Mouse (Mus musculus) liver, embryonic 14.5 days (tissue): Measurements from ENCODE around the gene Disp3. TPM values are rescaled to one million over a fixed set of nuclear protein-coding genes. Genes with fewer than 3 reads are reported as not detected.

Source experiments
- ATAC-seq: fragments of 200-750 bp; cut with Nextera tagmentation; 2 replicates; pipeline ENCODE4 v1.8.0; 2017; ENCODE audit warnings: moderate number of reproducible peaks, mild to moderate bottlenecking, moderate library complexity; ENCODE audit not compliant: insufficient read depth
- DNase-seq, 3 experiments: peaks; one replicate each; pipeline ENCODE4 v3.0.0-alpha.2; 2012 to 2013; ENCODE audit warnings: low read depth in 3 of 3, low spot score in 3 of 3
- H3K27ac ChIP-seq: fragments of 300-500 bp; sonication (generic); 2 replicates; pipeline ENCODE4 v1.5.1; 2014; ENCODE audit warnings: moderate library complexity, mild to moderate bottlenecking, control low read depth, inconsistent platforms
- H3K27me3 ChIP-seq: fragments of 300-500 bp; sonication (generic); 2 replicates; pipeline ENCODE4 v1.6.1; 2014; ENCODE audit warnings: mild to moderate bottlenecking, low read length, moderate library complexity; ENCODE audit not compliant: control insufficient read depth, insufficient read depth
- H3K36me3 ChIP-seq: fragments of 300-500 bp; sonication (generic); replicated peaks from 2 replicates; pipeline ENCODE4 v1.6.1; 2014; ENCODE audit warnings: low read depth; ENCODE audit not compliant: control insufficient read depth, insufficient read depth
- H3K4me1 ChIP-seq, 2 experiments: fragments of 200-500 bp in 1 of 2; fragments of 300-500 bp in 1 of 2; sonication (generic) in 1 of 2; replicated peaks; 2 replicates each; pipeline ENCODE4 v1.6.1; 2012 to 2014; ENCODE audit warnings: antibody characterized with exemption in 1 of 2, inconsistent platforms in 1 of 2, low read length in 1 of 2; ENCODE audit not compliant: control insufficient read depth in 2 of 2, insufficient read depth in 2 of 2
- H3K4me2 ChIP-seq: fragments of 300-500 bp; sonication (generic); 2 replicates; pipeline ENCODE4 v1.6.1; 2014; ENCODE audit warnings: low read depth, mild to moderate bottlenecking, control low read depth, moderate library complexity
- H3K4me3 ChIP-seq, 2 experiments: fragments of 200-500 bp in 1 of 2; fragments of 300-500 bp in 1 of 2; sonication (generic) in 1 of 2; 2 replicates each; pipeline ENCODE4 v1.5.1; 2012 to 2014; ENCODE audit warnings: low read depth in 2 of 2, low read length in 2 of 2, mild to moderate bottlenecking in 2 of 2, control low read depth in 1 of 2, inconsistent platforms in 1 of 2, moderate library complexity in 1 of 2; ENCODE audit not compliant: insufficient read depth in 1 of 2
- H3K9ac ChIP-seq: fragments of 300-500 bp; sonication (generic); replicated peaks from 2 replicates; pipeline ENCODE4 v1.6.1; 2014; ENCODE audit warnings: mild to moderate bottlenecking, control low read depth, moderate library complexity
- H3K9me3 ChIP-seq: fragments of 300-500 bp; sonication (generic); 2 replicates; pipeline ENCODE4 v1.6.1; 2016; ENCODE audit warnings: low read length, mixed read lengths; ENCODE audit not compliant: control insufficient read depth
- CTCF ChIP-seq: IDR thresholded peaks from 2 replicates; pipeline ENCODE4 v1.5.1; 2016; ENCODE audit warnings: antibody characterized with exemption, low read depth, control low read depth
- EP300 ChIP-seq: IDR thresholded peaks from 2 replicates; pipeline ENCODE4 v1.6.1; 2016; ENCODE audit warnings: antibody characterized with exemption, low read depth
- WGBS: fragments of 180-500 bp; shearing (Covaris S2); extraction: QIAGEN DNeasy Blood & Tissue Kit; methylation state at CpG from one replicate; pipeline ENCODE4 v1.1.7; 2014; ENCODE audit not compliant: insufficient replicate concordance; 5-methylcytosine and 5-hydroxymethylcytosine counted together
- polyA plus RNA-seq, 2 experiments: library from polyadenylated mRNA; depleted of rRNA in 1 of 2; stranded (reverse) in 1 of 2; unstranded in 1 of 2; fragments of >200 nt; fragmentation: Nextera tagmentation in 1 of 2; extraction: Ambion mirVana in 1 of 2; gene quantifications; 2 replicates each; pipeline versions ENCODE4 v1.2.1 to v1.2.3; 2012 to 2014

Gene Disp3
- polyA plus RNA-seq, 2 experiments = not detected

- H3K9me3 ChIP-seq = no peaks in the 10 kb centered on the region
- ATAC-seq (no peak), DNase-seq (no peak)
- no peak overlapping the region for H3K4me2 ChIP-seq
- peaks cover 14% of the 10 kb centered on the region for H3K27me3 ChIP-seq
- no peaks in the 10 kb centered on the region for H3K4me1 ChIP-seq
- H3K4me3 ChIP-seq = no peak overlapping the region
- H3K36me3 ChIP-seq = no peaks in the 10 kb centered on the region
- 59% methylated on average over 10 of the region's 10 CpGs for WGBS
- no peak overlapping the region for H3K9ac ChIP-seq
- TF ChIP-seq EP300 (no peak), CTCF (no peak)
- H3K27ac ChIP-seq = no peak overlapping the region
Observed at GRCm38 (mm10) chr4:148291849-148292248, 4.1 kb upstream of the Disp3 start.

GRCm38 (mm10) chr4:148291080-148291479, 3.3 kb upstream of the Disp3 start:
- H3K4me1 ChIP-seq = no peaks in the 10 kb centered on the region
- WGBS = 47% methylated on average over 2 of the region's 2 CpGs
- H3K9me3 ChIP-seq = no peaks in the 10 kb centered on the region
- DNase-seq (no peak), ATAC-seq (no peak)
- no peak overlapping the region for H3K4me2 ChIP-seq
- H3K4me3 ChIP-seq = no peak overlapping the region
- no peak overlapping the region for H3K27ac ChIP-seq
- H3K36me3 ChIP-seq = no peaks in the 10 kb centered on the region
- peaks cover 21% of the 10 kb centered on the region for H3K27me3 ChIP-seq
- no peak for TF ChIP-seq CTCF
- no peak for TF ChIP-seq EP300
- H3K9ac ChIP-seq = no peak overlapping the region

- DNase-seq = peak; percentile 31 to 42 (median 35)
Observed at GRCm38 (mm10) chr4:148288055-148288549, 337 bp upstream of the Disp3 start.

GRCm38 (mm10) chr4:148287041-148287440, 724 bp downstream of the Disp3 start:
- Histone ChIP-seq H3K4me2 (no peak overlapping the region), H3K4me1 (no peaks in the 10 kb centered on the region), H3K27ac (no peak overlapping the region), H3K36me3 (no peaks in the 10 kb centered on the region), H3K9me3 (no peaks in the 10 kb centered on the region), H3K27me3 (peaks cover 21% of the 10 kb centered on the region), H3K9ac (no peak overlapping the region), H3K4me3 (no peak overlapping the region)
- 4% methylated on average over 20 of the region's 20 CpGs for WGBS
- DNase-seq = no peak
- TF ChIP-seq EP300 = no peak
- no peak for TF ChIP-seq CTCF
- ATAC-seq = no peak

More at GRCm38 (mm10) chr4:148288055-148288549, 337 bp upstream of the Disp3 start:
- peaks cover 21% of the 10 kb centered on the region for H3K27me3 ChIP-seq
- peak overlapping the region in 1 of 2 experiments; percentile 17; a peak in 1 of 4 replicates for H3K4me3 ChIP-seq
- no peaks in the 10 kb centered on the region for H3K36me3 ChIP-seq
- TF ChIP-seq CTCF (peak; percentile 90), EP300 (no peak)
- no peaks in the 10 kb centered on the region for H3K9me3 ChIP-seq
- H3K4me1 ChIP-seq = no peaks in the 10 kb centered on the region
- WGBS = 3% methylated on average over 31 of the region's 32 CpGs
- no peak overlapping the region for H3K27ac ChIP-seq
- no peak overlapping the region for H3K9ac ChIP-seq
- ATAC-seq = peak; percentile 56
- H3K4me2 ChIP-seq = peak overlapping the region; percentile 33

GRCm38 (mm10) chr4:148286226-148287031, 1.3 kb downstream of the Disp3 start:
- Histone ChIP-seq H3K27me3 (peaks cover 21% of the 10 kb centered on the region), H3K4me2 (no peak overlapping the region), H3K4me1 (no peaks in the 10 kb centered on the region), H3K9me3 (no peaks in the 10 kb centered on the region), H3K36me3 (no peaks in the 10 kb centered on the region), H3K4me3 (no peak overlapping the region), H3K27ac (no peak overlapping the region), H3K9ac (no peak overlapping the region)
- DNase-seq = no peak
- WGBS = 15% methylated on average over 22 of the region's 22 CpGs
- no peak for ATAC-seq
- TF ChIP-seq CTCF (no peak), EP300 (no peak)
